Mouse (Mus musculus): ENCODE results near the gene Trib2. TPM values are rescaled to one million over a fixed set of nuclear protein-coding genes. Genes with fewer than 3 reads are reported as not detected.
A peak's percentile ranks its signal among the peaks of the same experiment; 100 is the strongest.

The Trib2 gene
- total and polyA plus RNA-seq, 3 experiments = 8.1 to 13.5 (median 10.6) TPM

DNA sequence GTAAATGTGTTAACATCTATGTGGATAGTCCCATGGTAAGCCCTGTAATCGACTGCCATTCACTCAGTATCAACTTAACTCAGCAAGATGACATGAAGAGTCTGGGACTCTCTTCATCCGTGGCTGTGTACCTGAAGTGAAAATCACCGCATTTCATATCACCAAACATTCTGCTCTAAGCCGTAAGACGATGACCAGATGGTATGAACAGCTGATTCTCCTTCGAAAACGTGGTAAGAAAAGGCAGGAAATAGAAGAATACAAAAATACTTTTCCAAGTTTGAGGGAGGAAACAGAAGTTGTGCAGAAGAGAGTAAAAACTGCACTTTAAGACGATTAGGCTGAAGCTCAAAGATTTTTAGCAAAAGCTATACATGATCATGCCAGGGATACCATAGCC, 59.4 kb downstream of the Trib2 start:
- Histone ChIP-seq H3K27me3 (replicated peaks) (no peaks in the 10 kb centered on the region), H3K4me3 (replicated peaks in 1 of 3; ENCODE audit: low read depth in 2 of 3, low read length in 2 of 3, poor library complexity in 1 of 3) (no peak overlapping the region), H3K9ac (ENCODE audit: insufficient read depth, low read depth) (no peak overlapping the region), H3K79me2 (replicated peaks; ENCODE audit: control insufficient read depth, extremely low read depth, insufficient read depth, poor library complexity, severe bottlenecking) (no peaks in the 10 kb centered on the region), H3K4me2 (ENCODE audit: insufficient read depth, low read depth, poor library complexity, severe bottlenecking) (no peak overlapping the region), H3K27ac (ENCODE audit: insufficient read depth, low read depth) (no peak overlapping the region), H3K4me1 (ENCODE audit: control insufficient read depth in 1 of 2, insufficient read depth in 2 of 2) (peaks cover 8 to 24% of the 10 kb centered on the region in 2 experiments), H3K36me3 (replicated peaks in 1 of 2; ENCODE audit: control insufficient read depth in 1 of 2, insufficient read depth in 1 of 2, low read length in 1 of 2) (no peaks in the 10 kb centered on the region), H3K9me3 (replicated peaks; ENCODE audit: low read length) (no peaks in the 10 kb centered on the region)
- dilution Hi-C loops (cut with MboI; ENCODE audit: extremely low pct_ligation_motif_present, extremely low pct_unique_long_range_greater_than_20kb, low sequenced_read_pairs) (no loop called here), in situ Hi-C loops (cut with MboI; ENCODE audit: low pct_ligation_motif_present, low pct_unique_long_range_greater_than_20kb, low sequenced_read_pairs) (no loop called here)
- DNase-seq (ENCODE audit: extremely low read depth) = no peak
- TF ChIP-seq CHD1 (IDR thresholded peaks at IDR 0.05; ENCODE audit: low read depth, low read length) (no peak), USF2 (conservative IDR thresholded peaks at IDR 0.05; ENCODE audit: low read depth, low read length) (no peak), EP300 (IDR thresholded peaks at IDR 0.05; ENCODE audit: low read length) (no peak), IRF4 (IDR thresholded peaks at IDR 0.05; ENCODE audit: low read depth, low read length) (no peak), KAT2A (IDR thresholded peaks at IDR 0.05; ENCODE audit: insufficient replicate concordance, low read length) (no peak), POLR2A (IDR thresholded peaks at IDR 0.05; ENCODE audit: low read depth, low read length) (no peak), USF1 (IDR thresholded peaks at IDR 0.05; ENCODE audit: low read depth, low read length) (no peak), RAD21 (IDR thresholded peaks at IDR 0.05; ENCODE audit: low read depth, low read length) (no peak)

DNA sequence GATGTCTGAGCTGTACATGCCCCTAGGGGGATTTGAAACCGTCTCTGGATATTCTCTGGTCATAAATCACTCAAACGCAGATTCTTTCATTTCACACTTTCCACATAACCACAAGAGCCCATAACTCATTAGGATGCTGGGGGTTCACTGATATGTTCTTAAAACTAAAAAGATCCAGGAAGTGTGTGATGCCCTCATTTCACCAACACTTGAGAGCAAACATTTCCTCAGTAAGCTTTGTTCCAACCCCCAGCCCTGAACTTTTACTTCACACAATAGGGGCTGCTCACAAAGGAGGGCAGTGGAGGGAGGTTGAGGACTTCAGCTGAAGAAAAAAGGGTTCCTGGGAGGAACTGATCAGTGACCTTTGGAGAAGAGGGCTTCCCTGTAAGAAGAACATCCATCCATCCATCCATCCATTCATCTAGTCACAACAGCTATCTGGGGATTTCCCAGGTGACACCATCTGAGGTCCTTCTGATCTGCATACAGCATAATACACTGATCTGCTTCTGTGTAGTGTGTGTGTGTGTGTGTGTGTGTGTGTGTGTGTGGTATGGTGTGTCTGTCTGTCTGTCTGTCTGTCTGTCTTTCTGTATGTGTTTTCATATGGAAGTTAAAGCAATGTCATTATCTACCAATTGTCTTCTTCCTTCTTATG, 61.6 kb downstream of the Trib2 start:
- no peaks in the 10 kb centered on the region for H3K9me3 ChIP-seq (replicated peaks; ENCODE audit: low read length)
- dilution Hi-C loops (cut with MboI; ENCODE audit: extremely low pct_ligation_motif_present, extremely low pct_unique_long_range_greater_than_20kb, low sequenced_read_pairs) (no loop called here), in situ Hi-C loops (cut with MboI; ENCODE audit: low pct_ligation_motif_present, low pct_unique_long_range_greater_than_20kb, low sequenced_read_pairs) (no loop called here)
- H3K27ac ChIP-seq (ENCODE audit: insufficient read depth, low read depth) = no peak overlapping the region
- no peak overlapping the region for H3K4me3 ChIP-seq (replicated peaks in 1 of 3; ENCODE audit: low read depth in 2 of 3, low read length in 2 of 3, poor library complexity in 1 of 3)
- H3K27me3 ChIP-seq (replicated peaks) = no peaks in the 10 kb centered on the region
- H3K4me2 ChIP-seq (ENCODE audit: insufficient read depth, low read depth, poor library complexity, severe bottlenecking) = peak overlapping the region; percentile 18; the same call in 1 of the 2 replicates
- TF ChIP-seq TCF12 (IDR thresholded peaks at IDR 0.05; ENCODE audit: low read depth, low read length) (no peak), ELF1 (IDR thresholded peaks at IDR 0.05; ENCODE audit: low read depth, low read length) (no peak; the same call in 1 of the 2 replicates), RCOR1 (conservative IDR thresholded peaks at IDR 0.05; ENCODE audit: low read depth, low read length) (no peak), NELFE (IDR thresholded peaks at IDR 0.05; ENCODE audit: low read depth, low read length) (no peak), EP300 (IDR thresholded peaks at IDR 0.05; ENCODE audit: low read length) (peak; percentile 39; the same call in 1 of the 2 replicates), JUND (conservative IDR thresholded peaks at IDR 0.05; ENCODE audit: low read depth, low read length) (no peak), NRF1 (IDR thresholded peaks at IDR 0.05; ENCODE audit: low read depth, low read length) (no peak), PAX5 (IDR thresholded peaks at IDR 0.05; ENCODE audit: low read length) (no peak), POLR2A (IDR thresholded peaks at IDR 0.05; ENCODE audit: low read depth, low read length) (no peak), ZMIZ1 (IDR thresholded peaks at IDR 0.05; ENCODE audit: low read depth, low read length) (no peak), ZKSCAN1 (IDR thresholded peaks at IDR 0.05; ENCODE audit: borderline replicate concordance, low read depth, low read length) (no peak), IRF4 (IDR thresholded peaks at IDR 0.05; ENCODE audit: low read depth, low read length) (peak; percentile 36), JUN (IDR thresholded peaks at IDR 0.05; ENCODE audit: insufficient read depth, low read depth, low read length) (no peak), POLR2AphosphoS2 (IDR thresholded peaks at IDR 0.05; ENCODE audit: low read depth, low read length) (no peak), KAT2A (IDR thresholded peaks at IDR 0.05; ENCODE audit: insufficient replicate concordance, low read length) (no peak), CHD2 (IDR thresholded peaks at IDR 0.05; ENCODE audit: low read length) (no peak)
- no peaks in the 10 kb centered on the region for H3K79me2 ChIP-seq (replicated peaks; ENCODE audit: control insufficient read depth, extremely low read depth, insufficient read depth, poor library complexity, severe bottlenecking)
- H3K36me3 ChIP-seq (replicated peaks in 1 of 2; ENCODE audit: control insufficient read depth in 1 of 2, insufficient read depth in 1 of 2, low read length in 1 of 2) = no peaks in the 10 kb centered on the region
- no peak overlapping the region for H3K9ac ChIP-seq (ENCODE audit: insufficient read depth, low read depth)
- DNase-seq (ENCODE audit: extremely low read depth) = peak; percentile 71
- H3K4me1 ChIP-seq (ENCODE audit: control insufficient read depth in 1 of 2, insufficient read depth in 2 of 2) = peaks cover 8 to 24% of the 10 kb centered on the region in 2 experiments
